Mouse (Mus musculus) CH12.LX (cell line): ENCODE results near the gene Pdia6.

Experiments
- CTCF ChIP-seq, 2 experiments: IDR thresholded peaks in 1 of 2; conservative IDR thresholded peaks in 1 of 2; 2 replicates each; pipeline ENCODE4 v1.5.1; 2011 to 2012; ENCODE audit warnings: low read depth in 2 of 2, low read length in 2 of 2, improper control_type of control experiment in 1 of 2, inconsistent platforms in 1 of 2, mild to moderate bottlenecking in 1 of 2, moderate library complexity in 1 of 2
- IRF4 ChIP-seq: IDR thresholded peaks from 2 replicates; pipeline ENCODE4 v1.6.1; 2014; ENCODE audit warnings: low read depth, mild to moderate bottlenecking, inconsistent platforms, low read length, improper control_type of control experiment
- MAFK ChIP-seq: IDR thresholded peaks from 2 replicates; pipeline ENCODE4 v1.6.1; 2011; ENCODE audit warnings: low read length, improper control_type of control experiment; ENCODE audit not compliant: insufficient replicate concordance
- MXI1 ChIP-seq: IDR thresholded peaks from 2 replicates; pipeline ENCODE4 v1.6.1; 2011; ENCODE audit warnings: mild to moderate bottlenecking, low read depth, low read length, improper control_type of control experiment
- MYC ChIP-seq: IDR thresholded peaks from 2 replicates; pipeline ENCODE4 v1.6.1; 2011; ENCODE audit warnings: low read depth, mild to moderate bottlenecking, improper control_type of control experiment, low read length
- POLR2A ChIP-seq: IDR thresholded peaks from 2 replicates; pipeline ENCODE4 v1.6.1; 2011; ENCODE audit warnings: low read depth, mild to moderate bottlenecking, improper control_type of control experiment, low read length
- RCOR1 ChIP-seq: conservative IDR thresholded peaks from 2 replicates; pipeline ENCODE4 v1.6.1; 2012; ENCODE audit warnings: low read depth, mild to moderate bottlenecking, inconsistent platforms, low read length, improper control_type of control experiment
- SIN3A ChIP-seq: IDR thresholded peaks from 2 replicates; pipeline ENCODE4 v1.6.1; 2012; ENCODE audit warnings: low read length, improper control_type of control experiment, inconsistent platforms
- TCF12 ChIP-seq: IDR thresholded peaks from 2 replicates; pipeline ENCODE4 v1.6.1; 2014; ENCODE audit warnings: low read depth, mild to moderate bottlenecking, inconsistent platforms, low read length, improper control_type of control experiment
- USF1 ChIP-seq: IDR thresholded peaks from 2 replicates; pipeline ENCODE4 v1.6.1; 2014; ENCODE audit warnings: low read depth, mild to moderate bottlenecking, inconsistent platforms, low read length, improper control_type of control experiment
- USF2 ChIP-seq: conservative IDR thresholded peaks from 2 replicates; pipeline ENCODE4 v1.6.1; 2011; ENCODE audit warnings: low read depth, low read length, improper control_type of control experiment

DNA sequence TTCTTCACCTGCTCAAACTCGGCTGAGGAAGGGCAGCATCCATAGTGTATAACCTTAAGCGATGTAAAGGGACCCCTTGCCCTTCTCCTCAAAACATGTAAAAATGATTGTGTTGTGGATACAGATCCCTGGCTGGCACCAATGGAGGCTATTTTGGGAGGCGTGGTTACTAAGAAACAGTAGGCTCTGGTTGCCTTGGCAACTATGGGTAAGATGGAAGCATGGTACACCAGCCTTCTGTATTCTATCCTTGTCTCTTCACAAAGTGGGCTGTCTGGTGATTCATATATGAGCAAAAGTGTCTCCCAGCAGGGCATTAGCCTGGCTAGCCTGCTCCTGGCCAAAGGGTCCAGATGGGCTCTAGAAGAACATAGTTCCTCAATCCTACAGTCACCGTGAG lies 38.4 kb upstream of the Pdia6 start:
- no peak for TF ChIP-seq POLR2A
- TF ChIP-seq RCOR1: no peak
- TF ChIP-seq USF2: no peak
- no peak for TF ChIP-seq SIN3A
- TF ChIP-seq MXI1: no peak
- TF ChIP-seq TCF12: no peak
- TF ChIP-seq CTCF (conservative IDR thresholded peaks at IDR 0.05 in 1 of 2, IDR thresholded peaks at IDR 0.05 in 1 of 2; ENCODE audit: low read depth in 2 of 2, low read length in 2 of 2): no peak
- TF ChIP-seq USF1: no peak
- TF ChIP-seq MYC: no peak
- no peak for TF ChIP-seq IRF4
- TF ChIP-seq MAFK: no peak
